Mouse (Mus musculus): Measurements from ENCODE around the gene Gm28961. TPM values are rescaled to one million over a fixed set of nuclear protein-coding genes. Genes with fewer than 3 reads are reported as not detected.
"Not testable (repeated sequence)": the region's sequence is repeated elsewhere in the genome, so short reads cannot be mapped to it uniquely, and the experiment has no call there.

The Gm28961 gene
- total RNA-seq (2021) = not detected
- long read RNA-seq, experiment 1 = 0 reads
- long read RNA-seq, experiment 2 = 0 reads

DNA sequence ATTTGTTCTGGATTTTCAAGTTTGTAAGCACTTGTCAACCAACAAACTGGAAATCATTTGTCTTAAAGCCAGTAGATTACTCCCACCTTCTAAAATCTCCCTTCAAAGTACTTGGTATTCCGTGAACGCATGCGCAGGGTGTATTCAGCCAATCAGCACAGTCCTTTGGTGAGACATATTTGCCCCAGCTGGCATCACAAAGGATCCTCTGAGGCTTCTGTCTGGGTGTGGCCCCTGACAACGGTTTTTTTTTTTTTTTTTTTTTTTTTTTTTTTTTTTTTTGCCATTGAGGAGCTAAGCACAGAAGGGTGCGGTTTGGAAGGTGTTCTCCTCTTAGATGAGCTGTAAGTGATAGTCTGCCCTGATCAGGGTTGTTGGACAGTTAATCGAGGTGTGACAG is at the start of gene Gm28961:
TSS of gene Gm28961 (plus strand) at position 301 of the 400 bp plus-strand sequence.
- DNase-seq; intact Hi-C loops (cut with DNase I; ENCODE audit: low total_unique reads): not testable (repeated sequence)

Other genes with a start within 250 kb of the Gm28961 start
- not detected for gene Gm21943, start 172.0 kb upstream of the Gm28961 start, total RNA-seq (2021)

Measured in gastrocnemius, postnatal 14 days (tissue).